In genomic region chr5:111730560-111731167, GRCm38 (mm10) we compare ENCODE assay signal across 12 mouse cellular contexts. TPM values are rescaled to one million over a fixed set of nuclear protein-coding genes. Genes with fewer than 3 reads are reported as not detected.
DNase-seq lines count a peak whose midpoint lies in the region; ATAC-seq and TF ChIP-seq lines count a peak whose summit lies in the region.
"Had no signal": no experiment of that assay in that cellular context is flagged by ENCODE, and none has a peak within 500 bp of the region (broad histone marks: within the 10 kb centered on the region; RNA-seq: fewer than 3 reads in every experiment).

No protein-coding gene starts in this region.

- H3K4me3 ChIP-seq in G1E (ENCODE audit: low read depth, low read length) = peak overlapping the region; percentile 27; the same call in 1 of the 2 replicates
- H3K4me3 ChIP-seq in midbrain, embryonic 15.5 days = no peak overlapping the region

- ATAC-seq in G1E (ENCODE audit: extremely low read depth, insufficient number of reproducible peaks, low FRiP score, poor library complexity, severe bottlenecking) = no peak
- ATAC-seq in midbrain, embryonic 15.5 days (replicated peaks) = peak; percentile 70

- H3K27ac ChIP-seq in midbrain, embryonic 15.5 days = peak overlapping the region; percentile 65

- no peaks in the 10 kb centered on the region for H3K36me3 ChIP-seq in G1E (replicated peaks)
- no peaks in the 10 kb centered on the region for H3K36me3 ChIP-seq in midbrain, embryonic 15.5 days (replicated peaks)

- 15% methylated on average over 16 of the region's 16 CpGs for WGBS in midbrain, embryonic 15.5 days

- no peak for DNase-seq in G1E (ENCODE audit: low spot score)
- peak; percentile 25 for DNase-seq in ZHBTc4 (ENCODE audit: low read depth, low spot score)
- DNase-seq in heart, postnatal 10 days = peak; percentile 59 to 66
- DNase-seq in thymus, postnatal 10 days (ENCODE audit: low spot score in 2 of 2) = no peak
- no peak for DNase-seq in layer of hippocampus, adult 18-20 months (ENCODE audit: low spot score in 2 of 2)
- no peak for DNase-seq in left cerebral cortex, adult 9 months (ENCODE audit: low spot score in 2 of 2)

- TF ChIP-seq CTCF in G1E (IDR thresholded peaks at IDR 0.05; ENCODE audit: low read depth, low read length) = no peak

- peaks cover 77% of the 10 kb centered on the region for H3K9me3 ChIP-seq in G1E (replicated peaks)
- no peaks in the 10 kb centered on the region for H3K9me3 ChIP-seq in midbrain, embryonic 15.5 days

- H3K4me2 ChIP-seq in midbrain, embryonic 15.5 days = no peak overlapping the region

- H3K27me3 ChIP-seq in G1E (ENCODE audit: insufficient read depth, low read length) = no peaks in the 10 kb centered on the region
- H3K27me3 ChIP-seq in midbrain, embryonic 15.5 days (replicated peaks) = no peaks in the 10 kb centered on the region

- H3K9ac ChIP-seq in midbrain, embryonic 15.5 days = 0 out of 2 replicates have a peak overlapping the region, but pooled peaks have one; percentile 19

- H3K4me1 ChIP-seq in G1E (ENCODE audit: insufficient read depth, low read depth, low read length) = no peaks in the 10 kb centered on the region
- peaks cover 14% of the 10 kb centered on the region for H3K4me1 ChIP-seq in midbrain, embryonic 15.5 days

- intact Hi-C loops in heart, postnatal 10 days (cut with DNase I) = no loop called here

RNA-seq across cellular contexts. Expression of gene Gm26897, which starts 3.1 kb away (rescaled TPM):
- not detected in 2 replicates for total RNA-seq in G1E (2014; fragmentation: Nextera tagmentation)
- not detected in 2 replicates for total RNA-seq in G1E (2017)
- polyA plus RNA-seq in G1E (2012) = not detected in 2 replicates
- not detected for total RNA-seq in heart, postnatal 10 days (2021)
- polyA plus RNA-seq in midbrain, embryonic 15.5 days (2015; fragmentation: Nextera tagmentation; extraction: Ambion mirVana) = not detected in 2 replicates
- total RNA-seq in layer of hippocampus, adult 18-20 months (2021) = not detected
- total RNA-seq: left cerebral cortex, postnatal 10 days; MEL had no signal
- polyA plus RNA-seq: cortical plate, adult 2 months; liver, embryonic 16.5 days; urinary bladder, adult 2 months had no signal

Comparison
In these comparisons a context has a peak if more than half of its experiments do, and no peak if none do; other contexts are left out.
1. DNase-seq: peak in ZHBTc4 (single experiment) and heart, postnatal 10 days (2 of 2); none in G1E (single experiment), thymus, postnatal 10 days (0 of 2), layer of hippocampus, adult 18-20 months (0 of 2) and left cerebral cortex, adult 9 months (0 of 2).